Mouse (Mus musculus) heart, embryonic 12.5 days (tissue): ENCODE data around the gene Hist1h2af. TPM values are rescaled to one million over a fixed set of nuclear protein-coding genes. Genes with fewer than 3 reads are reported as not detected.
A peak's percentile ranks its signal among the peaks of the same experiment; 100 is the strongest.
"Not testable (repeated sequence)": the region's sequence is repeated elsewhere in the genome, so short reads cannot be mapped to it uniquely, and the experiment has no call there.

Experiments used
- ATAC-seq: fragments of 200-750 bp; cut with Nextera tagmentation; 2 replicates; pipeline ENCODE4 v1.8.0; 2017; ENCODE audit warnings: moderate TSS enrichment, moderate library complexity; ENCODE audit not compliant: insufficient number of reproducible peaks, low FRiP score
- H3K27ac ChIP-seq: fragments of 300-500 bp; sonication (generic); 2 replicates; pipeline ENCODE4 v1.5.1; 2016; ENCODE audit warnings: mild to moderate bottlenecking, moderate library complexity; ENCODE audit not compliant: poor library complexity, severe bottlenecking
- H3K27me3 ChIP-seq: fragments of 300-500 bp; sonication (generic); replicated peaks from 2 replicates; pipeline ENCODE4 v1.6.1; 2016; ENCODE audit warnings: mild to moderate bottlenecking, moderate library complexity
- H3K36me3 ChIP-seq: fragments of 300-500 bp; sonication (generic); 2 replicates; pipeline ENCODE4 v1.6.1; 2016; ENCODE audit warnings: mild to moderate bottlenecking, moderate library complexity
- H3K4me1 ChIP-seq: fragments of 300-500 bp; sonication (generic); replicated peaks from 2 replicates; pipeline ENCODE4 v1.6.1; 2016; ENCODE audit warnings: mild to moderate bottlenecking
- H3K4me2 ChIP-seq: fragments of 300-500 bp; sonication (generic); 2 replicates; pipeline ENCODE4 v1.6.1; 2016; ENCODE audit warnings: mild to moderate bottlenecking, moderate library complexity
- H3K4me3 ChIP-seq: fragments of 300-500 bp; sonication (generic); 2 replicates; pipeline ENCODE4 v1.5.1; 2016; ENCODE audit warnings: mild to moderate bottlenecking
- H3K9ac ChIP-seq: fragments of 300-500 bp; sonication (generic); 2 replicates; pipeline ENCODE4 v1.6.1; 2016; ENCODE audit warnings: mild to moderate bottlenecking, moderate library complexity
- H3K9me3 ChIP-seq: fragments of 300-500 bp; sonication (generic); replicated peaks from 2 replicates; pipeline ENCODE4 v1.6.1; 2016; ENCODE audit warnings: mild to moderate bottlenecking, moderate library complexity
- WGBS: fragments of 180-500 bp; shearing (Covaris S2); methylation state at CpG from one replicate; pipeline ENCODE4 v1.1.7; 2016; 5-methylcytosine and 5-hydroxymethylcytosine counted together
- polyA plus RNA-seq: library from polyadenylated mRNA; unstranded; fragments of >200 nt; fragmentation: Nextera tagmentation; extraction: Ambion mirVana; gene quantifications from 2 replicates; pipeline ENCODE4 v1.2.1, GENCODE M21; 2016

Hist1h2af gene
- polyA plus RNA-seq, 1 experiment from 2014 or later = 2.7 TPM

DNA sequence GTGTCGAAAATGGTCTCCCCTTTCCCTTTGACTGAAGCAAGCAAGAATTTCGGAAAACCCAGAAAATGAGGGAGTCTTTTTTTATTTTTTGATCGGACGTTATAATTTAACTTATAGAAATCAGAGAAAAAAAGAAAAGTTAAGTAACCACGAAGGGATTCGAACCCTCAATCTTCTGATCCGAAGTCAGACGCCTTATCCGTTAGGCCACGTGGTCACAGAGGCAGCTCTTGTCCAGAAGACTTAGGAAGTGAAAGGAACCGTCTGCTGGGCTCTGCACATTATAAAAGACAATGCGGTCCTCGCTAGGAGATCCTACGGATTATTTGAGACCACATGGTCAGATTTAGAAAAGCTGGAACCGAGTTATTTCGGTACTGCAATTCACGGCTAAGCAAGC, 7.4 kb upstream of the Hist1h2af start:
- under 1% methylated on average over 17 of the region's 17 CpGs for WGBS
- H3K4me2 ChIP-seq = peak overlapping the region; percentile 65
- ATAC-seq = 0 out of 2 replicates have a peak, but pooled peaks have one; percentile 49
- H3K4me3 ChIP-seq = peak overlapping the region; percentile 51
- H3K27ac ChIP-seq = no peak overlapping the region
- H3K4me1 ChIP-seq = peaks cover 15% of the 10 kb centered on the region
- H3K27me3 ChIP-seq = no peaks in the 10 kb centered on the region
- H3K36me3 ChIP-seq = no peaks in the 10 kb centered on the region
- no peaks in the 10 kb centered on the region for H3K9me3 ChIP-seq
- H3K9ac ChIP-seq = peak overlapping the region; percentile 67

DNA sequence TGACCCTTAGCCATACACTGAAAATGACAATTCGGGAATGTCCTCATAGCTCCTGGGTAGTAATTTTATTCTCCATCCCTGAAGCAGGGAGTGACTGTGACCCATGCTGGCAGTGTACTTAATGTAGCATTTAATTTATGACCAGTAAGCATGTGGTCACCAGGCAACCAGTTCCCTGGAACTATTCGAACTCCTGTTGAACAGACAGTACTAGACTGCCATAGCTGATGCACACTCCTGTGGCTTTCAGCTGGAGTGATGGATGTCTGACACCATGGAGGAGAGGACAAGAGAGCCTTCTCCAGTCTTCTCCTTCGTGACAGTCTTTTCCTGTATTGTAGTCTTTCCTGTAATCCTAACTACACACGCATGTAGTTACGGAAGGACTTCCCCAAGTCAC, 4.7 kb upstream of the Hist1h2af start:
- no peaks in the 10 kb centered on the region for H3K27me3 ChIP-seq
- H3K4me1 ChIP-seq = peaks cover 25% of the 10 kb centered on the region
- 84% methylated on average over 5 of the region's 5 CpGs for WGBS
- no peaks in the 10 kb centered on the region for H3K9me3 ChIP-seq
- no peaks in the 10 kb centered on the region for H3K36me3 ChIP-seq
- peak overlapping the region; percentile 7; the same call in 1 of the 2 replicates for H3K9ac ChIP-seq
- no peak for ATAC-seq
- H3K27ac ChIP-seq = peak overlapping the region; percentile 57
- H3K4me3 ChIP-seq = no peak overlapping the region
- peak overlapping the region; percentile 38 for H3K4me2 ChIP-seq

DNA sequence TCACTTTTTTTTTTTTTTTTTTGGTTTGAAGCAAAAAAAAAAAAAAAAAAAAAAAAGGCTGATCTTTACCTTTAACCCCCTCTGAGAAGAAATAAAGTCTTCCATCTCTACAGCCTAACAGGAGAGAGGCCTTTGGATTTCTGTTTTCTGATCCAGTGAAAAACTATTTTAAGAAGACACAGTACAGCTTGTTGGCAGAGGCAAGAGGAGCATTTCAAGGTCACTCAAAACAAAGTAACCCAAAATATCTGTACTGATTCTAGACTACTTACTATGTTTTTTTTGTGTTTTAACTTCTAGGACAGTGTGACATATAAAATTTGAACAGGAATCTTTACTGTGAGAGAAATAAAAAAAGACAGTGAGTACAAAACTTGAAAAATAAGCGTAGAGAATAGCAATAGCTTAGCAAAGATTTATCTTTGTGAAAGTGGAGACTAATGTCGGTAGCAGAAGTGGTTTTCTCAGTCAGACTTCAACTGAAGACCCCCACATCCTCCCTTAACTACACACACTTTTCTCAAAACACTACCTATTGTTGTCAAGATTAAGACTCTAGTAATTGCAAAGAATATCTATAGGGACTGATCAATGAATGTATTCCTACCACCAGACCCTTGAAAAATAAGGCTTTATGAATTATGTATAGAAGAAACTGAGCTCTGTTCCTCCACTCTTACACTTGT, 4.1 kb upstream of the Hist1h2af start:
- 28% methylated on average over 2 of the region's 2 CpGs for WGBS
- no peak for ATAC-seq
- Histone ChIP-seq H3K4me2 (peak overlapping the region; percentile 67; the same call in 1 of the 2 replicates), H3K4me1 (peaks cover 28% of the 10 kb centered on the region), H3K36me3 (no peaks in the 10 kb centered on the region), H3K27ac (peak overlapping the region; percentile 97), H3K9me3 (no peaks in the 10 kb centered on the region), H3K9ac (peak overlapping the region; percentile 85; the same call in 1 of the 2 replicates), H3K27me3 (no peaks in the 10 kb centered on the region), H3K4me3 (peak overlapping the region; percentile 63)

DNA sequence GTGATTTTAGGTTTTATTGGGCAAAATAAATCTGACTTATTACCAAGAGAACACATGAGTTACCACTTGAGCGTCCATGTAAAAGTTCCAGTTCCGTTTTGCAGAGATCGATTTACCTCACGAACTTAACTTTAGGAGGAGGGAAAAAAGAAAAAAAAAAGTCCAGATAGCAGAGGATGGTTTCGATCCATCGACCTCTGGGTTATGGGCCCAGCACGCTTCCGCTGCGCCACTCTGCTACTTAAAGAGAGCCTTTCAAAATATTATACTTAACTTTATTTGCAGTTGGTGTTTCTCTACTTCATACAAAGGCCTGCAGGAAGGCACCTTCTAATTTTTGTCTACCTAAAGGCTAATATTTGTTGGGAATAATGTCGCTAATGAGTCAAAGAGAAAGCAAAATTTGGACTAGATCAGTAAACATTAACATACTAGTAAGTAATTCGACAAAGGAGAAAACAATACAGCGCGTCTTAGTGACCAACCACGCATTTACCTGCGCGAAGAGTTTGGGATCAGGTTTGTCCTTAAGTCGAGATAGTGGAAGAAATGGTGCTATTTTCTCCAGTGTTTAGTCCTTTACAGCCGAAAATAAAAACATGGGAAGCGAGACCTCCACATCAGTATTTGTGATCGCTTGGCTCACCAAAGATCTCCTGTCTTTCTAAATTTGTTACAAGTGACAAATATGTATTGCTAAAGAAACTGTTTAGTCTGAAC, 3.4 kb upstream of the Hist1h2af start:
- no peaks in the 10 kb centered on the region for H3K27me3 ChIP-seq
- H3K9me3 ChIP-seq = no peaks in the 10 kb centered on the region
- peaks cover 27% of the 10 kb centered on the region for H3K4me1 ChIP-seq
- no peaks in the 10 kb centered on the region for H3K36me3 ChIP-seq
- peak overlapping the region; percentile 63 for H3K4me3 ChIP-seq
- peak overlapping the region; percentile 85 for H3K9ac ChIP-seq
- ATAC-seq = no peak
- under 1% methylated on average over 20 of the region's 20 CpGs for WGBS
- peak overlapping the region; percentile 67 for H3K4me2 ChIP-seq
- H3K27ac ChIP-seq = peak overlapping the region; percentile 97

DNA sequence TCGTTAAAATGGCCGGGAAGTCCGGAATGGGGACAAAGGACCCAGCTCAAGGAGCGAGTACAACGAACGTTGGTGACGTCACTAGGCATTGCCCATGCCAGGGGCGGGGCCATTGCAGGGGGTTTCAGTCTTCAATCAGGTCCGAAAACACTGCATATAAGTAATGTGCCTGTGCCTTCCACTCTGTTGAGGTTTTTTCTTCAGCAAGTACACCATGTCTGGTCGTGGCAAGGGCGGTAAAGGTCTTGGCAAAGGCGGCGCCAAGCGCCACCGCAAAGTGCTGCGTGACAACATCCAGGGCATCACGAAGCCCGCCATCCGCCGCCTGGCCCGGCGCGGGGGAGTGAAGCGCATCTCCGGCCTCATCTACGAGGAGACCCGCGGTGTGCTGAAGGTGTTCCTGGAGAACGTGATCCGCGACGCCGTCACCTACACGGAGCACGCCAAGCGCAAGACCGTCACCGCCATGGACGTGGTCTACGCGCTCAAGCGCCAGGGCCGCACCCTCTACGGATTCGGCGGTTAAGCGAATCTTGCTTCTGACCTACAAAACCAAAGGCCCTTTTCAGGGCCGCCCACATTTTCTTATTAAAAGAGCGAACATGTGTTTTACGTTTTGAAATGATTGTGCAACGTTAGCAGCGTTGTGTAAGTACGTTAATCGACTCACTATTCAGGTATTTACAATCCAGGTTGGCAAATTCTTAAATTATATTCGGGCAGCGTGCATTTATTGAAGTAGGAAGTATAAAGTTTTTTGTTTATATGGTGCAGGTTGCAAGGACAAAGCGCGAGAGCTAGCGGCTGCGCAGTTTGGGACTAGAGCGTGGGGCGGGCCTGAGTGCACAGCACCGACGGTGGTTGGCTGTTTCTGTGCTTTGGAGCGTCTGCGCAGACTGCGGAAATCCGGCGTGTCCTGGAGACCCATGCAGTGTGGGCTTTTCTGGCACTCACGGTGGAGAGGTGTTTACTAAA, 2.5 kb upstream of the Hist1h2af start, which contains the start of gene Hist1h4h:
Gene Hist1h4h, plus strand, starts transcription at position 150 of the 975 bp plus-strand sequence.
- peak; percentile 83 for ATAC-seq
- Histone ChIP-seq H3K27ac (peak within 1 kb of the TSS; percentile 97), H3K9me3 (no peaks in the 10 kb centered on the region), H3K4me2 (peak within 1 kb of the TSS; percentile 67), H3K36me3 (no peaks in the 10 kb centered on the region), H3K4me1 (peaks cover 25% of the 10 kb centered on the region), H3K27me3 (no peaks in the 10 kb centered on the region), H3K4me3 (peak within 1 kb of the TSS; percentile 63), H3K9ac (peak within 1 kb of the TSS; percentile 85)
- WGBS = under 1% methylated on average over 61 of the region's 70 CpGs

DNA sequence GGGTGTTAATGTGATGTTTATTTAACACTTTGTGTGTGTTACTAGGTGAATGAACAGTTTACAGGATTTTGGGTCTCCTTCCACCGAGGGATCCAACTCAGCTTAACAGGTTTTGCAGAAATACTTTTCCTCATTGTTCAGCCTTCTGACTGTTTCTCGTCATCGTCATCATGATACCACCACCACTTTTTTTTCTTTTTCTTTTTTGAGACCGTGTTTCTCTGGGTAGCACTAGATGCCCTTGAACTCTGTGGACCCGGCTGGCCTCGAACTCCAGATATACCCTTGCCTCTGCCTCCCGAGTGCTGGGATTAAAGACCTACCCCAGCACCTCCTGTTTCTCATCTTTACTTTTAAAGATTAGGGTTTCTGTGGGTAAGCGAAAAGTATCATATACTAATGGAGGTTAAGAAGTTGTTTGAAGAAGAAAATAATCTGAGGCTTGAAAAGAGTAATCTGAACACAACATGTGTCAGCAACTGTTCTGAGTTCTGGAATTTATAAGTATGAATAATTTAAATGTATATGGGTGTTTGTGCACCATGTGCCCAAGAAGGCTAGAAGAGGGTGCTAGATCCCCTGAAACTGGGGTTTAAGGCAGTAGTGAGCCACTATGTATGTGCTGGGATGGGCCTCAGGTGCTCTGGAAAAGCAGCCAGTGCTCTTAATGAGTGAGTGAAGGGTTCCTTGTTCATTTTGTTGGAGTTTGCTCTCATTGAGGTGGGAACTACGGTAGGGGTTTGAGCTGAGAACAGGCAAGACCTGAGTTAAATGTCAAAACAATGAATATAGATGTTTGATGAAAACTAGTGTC, 1.2 kb upstream of the Hist1h2af start:
- H3K4me1 ChIP-seq = peaks cover 34% of the 10 kb centered on the region
- H3K27ac ChIP-seq = peak overlapping the region; percentile 97
- peak overlapping the region; percentile 54; the same call in 1 of the 2 replicates for H3K9ac ChIP-seq
- H3K27me3 ChIP-seq = no peaks in the 10 kb centered on the region
- peak overlapping the region; percentile 80 for H3K4me2 ChIP-seq
- peak overlapping the region; percentile 63 for H3K4me3 ChIP-seq
- no peaks in the 10 kb centered on the region for H3K36me3 ChIP-seq
- 25% methylated on average over 9 of the region's 9 CpGs for WGBS
- no peak for ATAC-seq
- no peaks in the 10 kb centered on the region for H3K9me3 ChIP-seq

DNA sequence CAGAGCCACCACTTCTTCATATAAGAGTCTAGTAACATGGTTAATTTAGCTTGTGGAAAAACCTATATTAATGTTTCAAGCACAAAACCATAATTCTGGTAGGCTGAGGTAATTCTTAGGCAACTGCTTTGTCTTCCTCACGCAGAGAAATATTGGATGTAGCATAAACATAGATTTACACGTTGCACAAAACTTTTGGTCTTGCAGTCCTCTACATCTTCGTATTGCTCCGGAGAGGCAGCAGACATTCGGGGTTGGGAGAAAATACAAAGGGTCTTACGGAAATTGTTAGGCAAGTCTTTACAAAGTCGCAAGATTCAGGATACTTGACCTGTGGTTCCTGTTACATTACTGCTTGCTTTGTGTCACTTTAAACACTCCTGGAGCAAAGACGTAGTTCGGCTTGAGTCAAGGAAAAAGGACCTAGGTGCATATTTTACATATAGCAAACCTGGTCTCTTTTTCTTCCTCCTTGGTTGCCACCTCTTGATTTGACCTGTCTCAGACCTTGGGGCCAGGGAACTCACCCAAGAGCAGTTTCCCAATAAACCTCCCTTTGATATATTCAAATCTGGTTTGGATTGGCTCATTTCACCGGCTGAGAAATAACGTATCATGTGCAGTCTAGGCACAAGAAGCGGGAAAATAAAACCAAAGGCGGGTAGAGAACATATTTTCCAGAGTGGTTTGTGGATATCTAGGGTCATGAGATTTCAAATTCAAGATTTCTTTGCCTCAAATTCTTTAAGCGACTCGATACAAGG, 844 bp downstream of the Hist1h2af start:
- Histone ChIP-seq H3K4me3 (peak overlapping the region; percentile 63), H3K9me3 (no peaks in the 10 kb centered on the region), H3K27me3 (no peaks in the 10 kb centered on the region), H3K4me1 (peaks cover 24% of the 10 kb centered on the region), H3K27ac (peak overlapping the region; percentile 86), H3K36me3 (no peaks in the 10 kb centered on the region), H3K9ac (peak overlapping the region; percentile 74), H3K4me2 (peak overlapping the region; percentile 80)
- no peak for ATAC-seq
- 2% methylated on average over 15 of the region's 15 CpGs for WGBS

DNA sequence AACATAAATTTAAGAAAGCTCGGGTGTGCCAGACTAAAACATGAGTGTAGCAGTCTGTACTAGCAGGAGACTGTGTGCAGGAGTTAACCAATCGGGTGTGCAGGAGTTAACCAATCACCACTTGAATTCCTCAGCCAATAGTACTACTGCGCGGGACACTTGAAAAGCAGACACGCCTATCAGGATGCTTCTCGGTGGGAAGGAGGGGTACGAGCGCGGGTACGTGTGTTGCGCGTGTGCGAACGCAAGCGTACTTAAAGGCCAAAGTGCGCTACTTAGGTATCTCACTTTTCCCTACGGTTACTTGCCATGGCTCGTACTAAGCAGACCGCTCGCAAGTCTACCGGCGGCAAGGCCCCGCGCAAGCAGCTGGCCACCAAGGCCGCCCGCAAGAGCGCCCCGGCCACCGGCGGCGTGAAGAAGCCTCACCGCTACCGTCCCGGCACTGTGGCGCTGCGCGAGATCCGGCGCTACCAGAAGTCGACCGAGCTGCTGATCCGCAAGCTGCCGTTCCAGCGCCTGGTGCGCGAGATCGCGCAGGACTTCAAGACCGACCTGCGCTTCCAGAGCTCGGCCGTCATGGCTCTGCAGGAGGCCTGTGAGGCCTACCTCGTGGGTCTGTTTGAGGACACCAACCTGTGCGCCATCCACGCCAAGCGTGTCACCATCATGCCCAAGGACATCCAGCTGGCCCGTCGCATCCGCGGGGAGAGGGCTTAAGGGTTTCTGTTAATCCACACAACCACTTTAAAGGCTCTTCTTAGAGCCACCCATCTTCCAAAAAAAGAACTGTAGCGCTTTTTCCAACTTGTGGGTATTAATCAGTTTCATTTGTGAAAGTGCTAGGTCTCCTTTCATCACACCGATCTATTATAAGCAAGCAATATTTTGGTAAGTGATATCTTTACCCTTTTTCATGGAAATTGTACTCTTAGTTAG, 1.7 kb downstream of the Hist1h2af start, which contains the start of gene Hist1h3g:
Gene Hist1h3g, plus strand, starts transcription at position 286 of the 939 bp plus-strand sequence.
- ATAC-seq = peak; percentile 88
- under 1% methylated on average over 50 of the region's 62 CpGs for WGBS
- not testable (repeated sequence) for H3K9me3 ChIP-seq

More for the DNA sequence above, 1.7 kb downstream of the Hist1h2af start, which contains the start of gene Hist1h3g:
- Histone ChIP-seq H3K4me1 (peaks cover 24% of the 10 kb centered on the region), H3K4me3 (peak within 1 kb of the TSS; percentile 63), H3K27ac (peak within 1 kb of the TSS; percentile 86), H3K9ac (peak within 1 kb of the TSS; percentile 76), H3K4me2 (peak within 1 kb of the TSS; percentile 80)
- H3K36me3 ChIP-seq, H3K27me3 ChIP-seq: not testable (repeated sequence)
